Mouse (Mus musculus) cortical plate, adult 2 months (tissue): ENCODE measurements around the gene Sox15. TPM values are rescaled to one million over a fixed set of nuclear protein-coding genes. Genes with fewer than 3 reads are reported as not detected.
"Not testable (repeated sequence)": the region's sequence is repeated elsewhere in the genome, so short reads cannot be mapped to it uniquely, and the experiment has no call there.

Experiments used
- H3K27ac ChIP-seq: fragments of 200-500 bp; 2 replicates; pipeline ENCODE4 v1.5.1; 2012; ENCODE audit warnings: low read length, control low read depth, inconsistent platforms; ENCODE audit not compliant: insufficient read depth
- H3K4me1 ChIP-seq: fragments of 200-500 bp; 2 replicates; pipeline ENCODE4 v1.6.1; 2011; ENCODE audit warnings: low read length; ENCODE audit not compliant: control insufficient read depth, insufficient read depth
- H3K4me3 ChIP-seq: fragments of 200-500 bp; 2 replicates; pipeline ENCODE4 v1.5.1; 2011; ENCODE audit warnings: mild to moderate bottlenecking, low read length, control low read depth; ENCODE audit not compliant: insufficient read depth
- CTCF ChIP-seq: fragments of 200-500 bp; IDR thresholded peaks from 2 replicates; pipeline ENCODE4 v1.5.1; 2011; ENCODE audit warnings: mild to moderate bottlenecking, control low read depth, low read length; ENCODE audit not compliant: insufficient read depth; ENCODE audit errors: extremely low read depth
- POLR2A ChIP-seq: fragments of 200-500 bp; IDR thresholded peaks from 2 replicates; pipeline ENCODE4 v1.6.1; 2011; ENCODE audit warnings: mild to moderate bottlenecking, low read length, control low read depth; ENCODE audit not compliant: insufficient read depth; ENCODE audit errors: extremely low read depth
- polyA plus RNA-seq: library from polyadenylated mRNA; depleted of rRNA; stranded (reverse); fragments of >200 nt; gene quantifications from 2 replicates; pipeline ENCODE4 v1.2.3, GENCODE M21; 2012; rRNA removed

Sox15 gene
- polyA plus RNA-seq, 1 experiment: 0.25 TPM

DNA sequence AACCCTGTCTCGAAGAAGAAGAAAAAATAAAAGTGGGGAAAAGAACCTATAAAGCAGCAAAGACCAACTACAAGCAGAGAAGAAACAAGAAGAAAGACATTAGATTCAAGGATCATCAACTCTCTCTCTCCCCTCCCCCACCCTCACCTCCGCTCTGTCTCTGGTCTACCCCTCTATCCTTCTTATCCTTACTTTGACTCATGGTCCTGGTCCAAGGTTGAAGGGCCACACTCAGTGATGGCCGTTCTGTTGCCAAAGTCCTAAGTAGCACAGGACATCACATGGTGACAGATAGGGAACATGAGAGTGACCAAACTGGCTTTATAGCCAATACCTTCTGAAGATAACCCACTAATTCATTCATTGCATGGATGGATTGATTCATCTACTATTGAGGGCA, 42.3 kb downstream of the Sox15 start:
- TF ChIP-seq POLR2A (no peak), CTCF (no peak)
- Histone ChIP-seq H3K27ac (no peak overlapping the region), H3K4me1 (no peaks in the 10 kb centered on the region; the same call in 1 of the 2 replicates), H3K4me3 (no peak overlapping the region)

- TF ChIP-seq CTCF (no peak), POLR2A (no peak)
- H3K4me3 ChIP-seq: no peak overlapping the region
- no peaks in the 10 kb centered on the region; the same call in 1 of the 2 replicates for H3K4me1 ChIP-seq
- H3K27ac ChIP-seq: no peak overlapping the region
Observed at GRCm38 (mm10) chr11:69698574-69698973, 43.5 kb downstream of the Sox15 start.

GRCm38 (mm10) chr11:69699595-69699994, 44.5 kb downstream of the Sox15 start:
- Histone ChIP-seq H3K4me3 (no peak overlapping the region), H3K27ac (no peak overlapping the region), H3K4me1 (no peaks in the 10 kb centered on the region; the same call in 1 of the 2 replicates)
- TF ChIP-seq POLR2A: no peak
- no peak for TF ChIP-seq CTCF

DNA sequence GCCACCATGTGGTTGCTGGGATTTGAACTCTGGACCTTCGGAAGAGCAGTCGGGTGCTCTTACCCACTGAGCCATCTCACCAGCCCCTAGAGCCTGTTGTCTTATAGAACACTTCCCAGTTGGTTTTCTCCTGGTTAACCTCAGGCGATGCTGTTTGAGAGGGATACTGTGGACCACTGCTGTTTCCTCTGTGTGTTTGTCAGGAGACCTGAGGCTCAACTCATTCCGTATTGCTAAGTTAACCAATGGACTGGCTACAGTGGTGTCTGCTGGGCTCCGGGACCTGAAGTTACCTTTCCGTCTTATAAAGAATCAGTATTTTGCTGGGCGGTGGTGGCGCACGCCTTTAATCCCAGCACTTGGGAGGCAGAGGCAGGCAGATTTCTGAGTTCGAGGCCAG, 47.8 kb downstream of the Sox15 start:
- H3K4me3 ChIP-seq, H3K27ac ChIP-seq, H3K4me1 ChIP-seq: not testable (repeated sequence)

- not testable (repeated sequence) for H3K4me3 ChIP-seq, H3K4me1 ChIP-seq, H3K27ac ChIP-seq
Observed at GRCm38 (mm10) chr11:69703381-69703780, 48.3 kb downstream of the Sox15 start.

- TF ChIP-seq CTCF (no peak), POLR2A (no peak)
- H3K4me3 ChIP-seq: no peak overlapping the region
- H3K4me1 ChIP-seq: no peaks in the 10 kb centered on the region
- no peak overlapping the region for H3K27ac ChIP-seq
Observed at GRCm38 (mm10) chr11:69703814-69704612, 48.9 kb downstream of the Sox15 start.

GRCm38 (mm10) chr11:69704613-69705010, 49.5 kb downstream of the Sox15 start:
- TF ChIP-seq CTCF (no peak), POLR2A (no peak)
- Histone ChIP-seq H3K4me1 (no peaks in the 10 kb centered on the region), H3K27ac (no peak overlapping the region), H3K4me3 (no peak overlapping the region)

Other genes with a start within 250 kb of the Sox15 start
- 5.0 and 5.3 TPM in 2 replicates for gene Kdm6b, start 241.6 kb upstream of the Sox15 start, polyA plus RNA-seq
- 1.6 and 2.1 TPM in 2 replicates for gene Dnah2, start 106.2 kb upstream of the Sox15 start, polyA plus RNA-seq
- 68.2 and 77.1 TPM in 2 replicates for gene Efnb3, start 95.1 kb upstream of the Sox15 start, polyA plus RNA-seq
- gene Wrap53, start 75.1 kb upstream of the Sox15 start, polyA plus RNA-seq: 13.6 and 14.3 TPM in 2 replicates
- gene Trp53, start 75.0 kb upstream of the Sox15 start, polyA plus RNA-seq: 33.9 and 35.1 TPM in 2 replicates
- 362 and 374 TPM in 2 replicates for gene Atp1b2, start 49.4 kb upstream of the Sox15 start, polyA plus RNA-seq
- 0.06 and 0.08 TPM in 2 replicates for gene Shbg, start 37.4 kb upstream of the Sox15 start, polyA plus RNA-seq
- 18.1 and 21.1 TPM in 2 replicates for gene Sat2, start 33.3 kb upstream of the Sox15 start, polyA plus RNA-seq
- gene Fxr2, start 22.3 kb upstream of the Sox15 start, polyA plus RNA-seq: 132 and 158 TPM in 2 replicates
- gene Mpdu1, start 7.3 kb downstream of the Sox15 start, polyA plus RNA-seq: 89.7 and 92.8 TPM in 2 replicates
- 11.3 and 13.1 TPM in 2 replicates for gene Cd68, start 10.8 kb downstream of the Sox15 start, polyA plus RNA-seq
- gene Eif4a1, start 17.1 kb downstream of the Sox15 start, polyA plus RNA-seq: 323 and 335 TPM in 2 replicates
- gene Senp3, start 26.8 kb downstream of the Sox15 start, polyA plus RNA-seq: 120 and 133 TPM in 2 replicates
- gene Tnfsf13, start 30.5 kb downstream of the Sox15 start, polyA plus RNA-seq: 6.1 and 7.5 TPM in 2 replicates
- 19.8 and 22.5 TPM in 2 replicates for gene Tnfsf12, start 40.5 kb downstream of the Sox15 start, polyA plus RNA-seq
- 3.8 and 4.3 TPM in 2 replicates for gene Tnfsfm13, start 40.8 kb downstream of the Sox15 start, polyA plus RNA-seq
- 21.7 and 23.2 TPM in 2 replicates for gene Polr2a, start 103.3 kb downstream of the Sox15 start, polyA plus RNA-seq
- gene Slc35g3, start 106.7 kb downstream of the Sox15 start, polyA plus RNA-seq: 0.06 TPM in 1 of 2 replicates, not detected in the other
- gene Zbtb4, start 110.6 kb downstream of the Sox15 start, polyA plus RNA-seq: 56.7 and 58.2 TPM in 2 replicates
- 1.4 and 2.1 TPM in 2 replicates for gene Chrnb1, start 140.6 kb downstream of the Sox15 start, polyA plus RNA-seq
- gene Fgf11, start 146.5 kb downstream of the Sox15 start, polyA plus RNA-seq: 17.3 and 17.6 TPM in 2 replicates
- gene Tmem102, start 150.3 kb downstream of the Sox15 start, polyA plus RNA-seq: 0.06 TPM in 1 of 2 replicates, not detected in the other
- gene Gm39566, start 160.0 kb downstream of the Sox15 start, polyA plus RNA-seq: not detected in 2 replicates
- gene Spem2, start 163.2 kb downstream of the Sox15 start, polyA plus RNA-seq: not detected in 2 replicates
- gene Spem1, start 166.9 kb downstream of the Sox15 start, polyA plus RNA-seq: 0.10 and 0.15 TPM in 2 replicates
- gene Nlgn2, start 182.5 kb downstream of the Sox15 start, polyA plus RNA-seq: 112 and 116 TPM in 2 replicates
- gene Tmem256, start 183.2 kb downstream of the Sox15 start, polyA plus RNA-seq: 234 and 244 TPM in 2 replicates
- gene Plscr3, start 191.1 kb downstream of the Sox15 start, polyA plus RNA-seq: 35.3 and 36.5 TPM in 2 replicates
- 0.08 and 0.25 TPM in 2 replicates for gene Tnk1, start 203.4 kb downstream of the Sox15 start, polyA plus RNA-seq
- gene Tmem95, start 222.7 kb downstream of the Sox15 start, polyA plus RNA-seq: not detected in 2 replicates
- gene Kctd11, start 226.1 kb downstream of the Sox15 start, polyA plus RNA-seq: 1.5 and 1.7 TPM in 2 replicates
- gene Acap1, start 240.2 kb downstream of the Sox15 start, polyA plus RNA-seq: 0.13 and 0.26 TPM in 2 replicates
- gene 2810408A11Rik, start 245.7 kb downstream of the Sox15 start, polyA plus RNA-seq: 0.19 and 0.38 TPM in 2 replicates
- gene Neurl4, start 245.8 kb downstream of the Sox15 start, polyA plus RNA-seq: 98.3 and 107 TPM in 2 replicates